Mouse (Mus musculus) CH12.LX (cell line): ENCODE measurements around the gene Lrp6.

Source experiments
- MXI1 ChIP-seq: IDR thresholded peaks from 2 replicates; pipeline ENCODE4 v1.6.1; 2011; ENCODE audit warnings: mild to moderate bottlenecking, low read depth, low read length, improper control_type of control experiment
- ZNF384 ChIP-seq: IDR thresholded peaks from 2 replicates; pipeline ENCODE4 v1.6.1; 2012; ENCODE audit warnings: low read depth, low read length, improper control_type of control experiment, inconsistent platforms

- TF ChIP-seq MXI1 = no peak
- no peak for TF ChIP-seq ZNF384
Measured at GRCm38 (mm10) chr6:134504866-134505265, 61.9 kb downstream of the Lrp6 start.
